Mouse (Mus musculus) right cerebral cortex, adult 2 months (tissue): ENCODE measurements around the gene Slc10a1.
A peak's percentile ranks its signal among the peaks of the same experiment; 100 is the strongest.

Source experiments
- DNase-seq, 2 experiments: peaks; one replicate each; pipeline ENCODE4 v3.0.0; 2021 to 2022; ENCODE audit warnings: low spot score in 2 of 2

The Slc10a1 gene

DNA sequence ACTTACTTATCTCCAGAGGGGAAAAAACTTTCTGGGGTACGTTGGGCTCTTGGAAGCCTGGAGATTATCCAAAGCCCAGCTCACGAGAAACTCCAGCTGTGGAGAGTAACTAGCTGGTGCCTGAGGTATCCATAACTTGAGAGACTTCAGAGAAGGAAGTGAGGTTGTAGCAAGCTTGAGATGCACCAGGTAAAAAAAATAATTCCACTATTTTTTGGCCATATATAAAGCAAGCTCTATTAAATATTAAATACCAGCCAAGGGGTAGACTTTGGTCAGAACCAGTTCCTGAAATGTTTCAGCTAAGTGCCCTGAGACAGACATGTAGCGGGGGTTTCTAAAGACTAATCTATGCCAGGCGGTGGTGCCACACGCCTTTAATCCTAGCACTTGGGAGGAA is at the start of gene Slc10a1:
TSS of gene Slc10a1 (minus strand) at position 101 of the 400 bp plus-strand sequence.
- DNase-seq, result no peak

DNA sequence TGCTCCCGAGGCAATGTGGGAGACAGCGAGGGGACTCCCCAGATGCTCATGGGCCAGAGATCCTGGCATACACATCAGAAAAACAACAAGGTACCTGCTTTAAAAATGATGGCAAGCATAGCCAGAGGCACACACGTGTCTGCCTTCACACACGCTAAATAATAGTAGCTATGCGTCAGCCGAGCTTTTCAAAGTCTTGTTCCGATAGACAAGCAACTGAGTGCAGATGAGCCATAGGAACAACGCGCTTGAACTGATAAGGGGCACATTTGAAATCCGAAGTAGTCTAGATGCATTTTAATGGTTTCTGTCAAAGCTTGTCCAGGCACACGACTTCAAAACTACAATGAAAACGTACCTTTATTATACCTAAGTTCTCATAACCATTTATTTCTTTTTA is 49.1 kb upstream of the Slc10a1 start:
- DNase-seq, result no peak

DNA sequence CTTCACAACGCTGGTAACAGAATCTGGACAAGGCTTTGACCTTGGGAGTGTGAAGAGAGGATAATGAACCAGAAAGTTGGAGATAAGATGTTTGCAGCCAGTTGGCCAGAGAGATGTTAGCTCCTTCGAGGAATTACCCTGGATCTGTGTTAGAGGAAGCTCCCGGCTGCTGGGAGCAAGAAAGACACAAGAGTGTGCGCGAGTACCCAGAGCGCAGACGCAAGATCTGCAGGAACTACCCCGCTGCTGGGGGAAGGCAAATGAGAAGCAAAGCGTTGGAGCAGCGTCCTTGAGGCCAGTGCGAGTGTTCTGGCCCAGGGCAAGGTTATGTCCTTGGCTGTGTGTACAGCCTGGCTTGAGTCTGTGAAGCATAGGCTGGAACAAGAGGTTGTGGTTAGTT is 45.0 kb upstream of the Slc10a1 start:
- DNase-seq, result no peak

DNA sequence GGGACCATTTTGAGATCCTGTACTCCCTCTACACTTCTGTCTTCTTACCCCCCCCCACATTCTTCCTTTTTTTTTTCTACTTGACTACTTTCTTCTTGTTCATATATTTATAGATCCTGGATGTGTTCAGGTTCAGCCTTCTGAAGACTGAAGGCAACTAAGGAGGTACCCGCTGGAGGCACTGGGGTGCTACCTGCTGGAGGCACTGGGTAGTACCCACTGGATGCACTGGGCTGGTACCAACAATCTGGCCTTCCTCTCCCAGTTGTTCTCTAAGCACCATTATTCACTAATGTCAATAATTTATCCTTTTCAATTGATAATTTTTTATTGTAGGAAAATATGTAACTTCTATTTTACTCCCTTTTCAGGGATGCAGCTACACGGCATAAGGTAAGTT is 43.5 kb upstream of the Slc10a1 start:
- no peak for DNase-seq

DNA sequence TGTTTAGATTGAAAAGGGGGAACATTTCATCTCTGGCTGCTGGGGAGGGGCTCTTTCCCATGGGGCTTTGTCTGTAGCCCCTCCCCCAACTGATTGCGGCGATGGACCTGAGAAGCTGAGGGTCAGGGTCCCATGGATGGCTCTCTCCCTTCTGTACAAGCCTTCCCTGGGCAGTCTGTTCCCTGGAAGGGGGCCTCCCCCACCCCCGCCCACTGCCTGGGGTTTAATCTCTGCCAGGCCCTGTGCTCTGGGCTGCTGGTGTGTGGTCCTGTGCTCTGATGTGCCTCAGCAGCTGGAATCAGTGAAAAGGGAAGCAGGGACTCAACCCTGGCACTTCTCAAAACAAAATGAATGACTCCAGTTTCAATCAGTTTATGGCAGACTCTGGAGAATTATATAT is 41.3 kb upstream of the Slc10a1 start:
- no peak for DNase-seq

DNA sequence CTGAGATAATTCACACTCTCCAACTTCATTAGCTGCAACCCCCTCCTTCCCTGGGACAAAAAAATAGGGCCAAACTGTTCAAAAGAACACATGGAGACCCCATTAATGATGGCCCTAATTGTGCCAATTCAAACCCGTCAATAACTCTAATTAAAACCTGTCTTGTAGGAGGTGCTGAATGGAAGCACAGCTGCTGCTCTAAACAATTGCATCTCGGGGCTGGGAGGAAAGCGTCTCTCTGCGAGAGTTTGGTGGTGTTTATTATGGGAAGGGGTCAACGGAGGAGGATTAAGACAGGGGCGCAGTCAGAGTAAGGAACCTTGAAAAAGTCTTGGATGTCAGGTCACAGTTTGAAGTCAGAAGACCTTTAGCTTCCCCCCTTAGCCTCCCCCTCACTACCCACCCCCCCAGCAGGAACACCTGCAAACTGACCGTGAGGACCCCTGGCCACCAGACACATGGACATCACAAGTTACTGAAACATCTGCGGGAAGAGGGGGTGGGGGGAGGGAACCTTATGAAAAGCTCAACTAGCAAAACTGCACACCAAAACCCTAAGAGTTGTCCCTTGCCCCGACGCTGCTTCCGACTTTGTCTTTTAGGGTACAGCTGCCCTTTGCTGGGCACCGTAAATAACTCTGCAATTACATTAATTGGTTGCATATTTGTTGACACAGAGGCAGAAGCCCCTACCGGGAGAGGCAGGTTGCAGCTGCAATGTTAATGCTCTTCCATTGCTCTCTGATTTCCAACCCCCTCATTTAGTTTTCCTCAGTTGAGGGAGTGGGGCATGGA is 34.5 kb upstream of the Slc10a1 start:
- DNase-seq, result no peak

DNA sequence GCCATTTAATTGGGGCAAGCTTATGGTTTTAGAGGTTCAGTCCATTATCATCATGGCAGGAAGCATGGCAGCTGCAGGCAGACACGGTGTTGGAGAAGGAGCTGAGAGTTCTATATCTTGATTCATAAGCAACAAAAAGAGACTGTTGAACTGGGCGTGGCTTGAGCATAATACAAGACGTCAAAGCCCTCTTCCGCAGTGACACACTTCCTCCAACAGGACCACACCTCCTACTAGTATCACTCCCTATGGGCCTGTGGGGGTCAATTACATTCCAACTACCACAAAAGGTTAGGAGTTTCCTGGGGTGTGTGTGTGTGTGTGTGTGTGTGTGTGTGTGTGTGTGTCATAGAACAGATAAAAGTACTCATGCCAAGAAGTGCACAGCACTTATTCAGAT is 32.4 kb upstream of the Slc10a1 start:
- no peak for DNase-seq

DNA sequence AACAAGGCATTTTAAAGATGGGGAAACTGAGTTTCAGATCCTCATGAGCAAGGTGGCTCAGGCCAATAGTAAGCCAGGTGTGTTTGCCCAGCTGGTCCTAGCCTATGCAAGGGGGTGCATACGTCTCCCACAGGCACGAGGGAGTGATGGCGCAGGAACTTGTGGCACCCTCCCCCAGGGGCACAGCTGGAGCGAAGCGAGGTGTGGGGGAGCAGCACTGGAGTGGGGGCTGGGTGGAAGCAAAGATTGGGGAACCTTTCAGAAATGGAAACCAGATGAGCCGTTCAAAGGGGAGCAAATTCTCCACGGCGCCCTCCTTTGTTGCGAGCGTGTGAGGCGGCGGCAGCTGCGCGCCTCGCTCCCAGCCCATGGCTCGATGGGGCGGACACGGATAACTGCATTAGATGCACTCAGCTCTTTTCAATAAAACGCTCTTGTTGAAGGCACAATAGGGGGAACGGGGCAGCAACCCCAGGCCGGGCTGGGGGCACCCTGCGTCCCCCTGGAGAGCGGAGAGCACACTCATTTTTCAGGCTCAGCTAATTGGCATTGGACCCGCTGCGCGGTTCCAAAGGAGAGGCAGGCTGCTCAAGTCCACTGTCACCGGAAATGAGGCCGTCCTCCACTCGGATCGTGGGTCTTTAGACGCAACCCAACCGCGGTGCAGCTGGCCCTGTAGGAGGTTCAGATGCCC is 30.2 kb upstream of the Slc10a1 start:
- DNase-seq, result no peak

DNA sequence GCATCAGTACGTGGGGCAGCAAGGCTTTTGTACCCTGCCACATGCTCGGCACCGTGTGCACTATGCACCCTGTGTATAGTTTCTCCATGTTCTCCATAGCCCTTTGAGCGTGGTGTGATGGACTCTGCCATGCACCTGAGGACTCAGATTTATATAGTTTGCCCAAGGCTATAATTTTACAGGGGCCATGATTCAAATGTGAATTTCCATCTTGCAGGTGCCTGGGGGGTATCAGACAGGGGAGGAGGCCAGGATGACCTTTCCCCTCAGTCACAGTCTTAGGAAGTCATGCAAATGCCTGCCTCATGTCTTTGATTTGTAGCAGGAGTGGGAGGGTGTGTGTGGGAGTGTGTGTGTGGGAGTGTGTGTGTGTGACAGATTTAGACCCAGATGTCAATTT is 29.1 kb upstream of the Slc10a1 start:
- DNase-seq, result no peak

DNA sequence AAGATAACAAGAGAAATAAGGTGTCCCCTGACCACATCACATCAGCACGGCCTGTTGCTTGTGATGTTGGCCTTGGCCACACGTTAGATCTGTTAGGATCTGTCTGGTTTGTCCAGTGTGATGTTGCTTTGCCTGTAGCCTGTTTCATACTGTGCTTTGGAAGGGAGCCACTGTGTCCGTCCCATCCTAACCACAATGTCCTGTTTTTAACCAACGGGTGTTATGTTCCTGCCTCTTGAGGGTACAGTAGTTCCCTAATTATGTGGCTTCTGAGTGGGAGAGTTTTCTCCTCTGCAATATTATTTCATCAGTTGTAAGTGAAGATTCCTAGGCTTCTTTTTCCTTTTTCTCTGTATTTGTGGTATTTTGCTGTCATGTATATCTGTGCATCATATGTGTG is 26.8 kb upstream of the Slc10a1 start:
- no peak for DNase-seq

DNA sequence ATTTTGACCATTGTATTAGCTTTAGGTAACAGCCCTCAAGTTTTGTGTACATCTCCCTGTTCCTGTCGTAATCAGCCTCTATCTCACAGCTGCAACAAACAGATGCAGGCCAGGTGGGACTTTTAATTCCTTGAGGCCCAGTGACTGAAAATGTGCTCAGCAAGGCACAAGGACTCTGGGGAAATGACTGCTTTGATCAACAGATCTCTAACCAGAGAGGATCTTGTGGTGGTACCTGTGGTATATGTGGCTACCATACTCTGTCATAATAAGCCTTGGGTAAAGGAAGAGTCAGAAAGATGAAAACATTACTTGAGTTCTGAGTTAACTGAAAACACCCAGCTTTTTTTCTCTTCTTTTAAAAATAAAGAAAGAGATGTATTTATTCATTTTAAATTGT is 25.3 kb upstream of the Slc10a1 start:
- no peak for DNase-seq

DNA sequence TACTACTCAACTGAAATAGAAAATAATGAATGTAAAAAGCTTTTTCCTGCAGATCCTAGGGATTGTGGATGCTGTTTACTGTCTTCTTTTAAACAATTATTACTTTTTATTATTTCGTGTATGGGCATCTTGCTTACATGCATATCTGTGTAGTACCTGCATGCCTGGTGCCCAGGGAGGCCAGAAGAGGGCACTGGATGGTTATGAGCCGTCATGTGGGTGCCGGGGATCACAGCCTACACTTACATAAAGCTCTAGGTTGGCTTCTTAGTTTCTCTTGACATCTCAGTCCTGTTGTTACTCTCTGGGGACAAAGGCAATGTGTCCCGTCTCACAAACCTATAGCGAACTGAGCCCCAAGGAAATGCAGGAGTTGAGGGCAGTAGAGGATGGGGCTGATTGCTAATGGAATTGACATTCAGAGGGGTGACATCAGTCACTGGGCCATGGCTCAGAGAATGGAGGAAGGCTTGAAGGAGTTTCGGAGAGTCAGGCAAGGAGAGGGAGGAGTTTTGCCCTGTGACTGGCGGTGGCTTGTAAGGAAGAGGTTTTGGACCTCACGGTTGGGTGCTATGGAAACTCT is 24.1 kb upstream of the Slc10a1 start:
- DNase-seq, result no peak

DNA sequence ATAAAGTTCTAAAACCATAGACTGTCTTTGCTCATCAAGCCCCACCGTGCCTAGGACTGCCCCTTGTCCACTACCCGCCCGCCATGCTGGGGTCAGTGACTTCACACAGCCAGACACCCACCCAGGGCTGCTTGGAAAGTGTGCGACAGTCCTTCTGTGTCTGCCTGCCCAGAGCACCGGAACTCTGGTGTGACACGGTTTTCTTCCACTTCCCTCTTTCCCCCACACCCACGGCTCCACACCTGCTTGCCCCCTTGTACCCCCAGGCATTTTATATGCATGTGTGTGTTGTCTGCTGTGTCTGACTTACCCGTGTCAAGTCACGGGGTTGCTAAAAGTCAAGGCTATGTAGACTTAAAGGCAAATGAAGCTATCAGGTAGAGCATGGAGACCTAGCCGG is 23.3 kb upstream of the Slc10a1 start:
- no peak for DNase-seq

DNA sequence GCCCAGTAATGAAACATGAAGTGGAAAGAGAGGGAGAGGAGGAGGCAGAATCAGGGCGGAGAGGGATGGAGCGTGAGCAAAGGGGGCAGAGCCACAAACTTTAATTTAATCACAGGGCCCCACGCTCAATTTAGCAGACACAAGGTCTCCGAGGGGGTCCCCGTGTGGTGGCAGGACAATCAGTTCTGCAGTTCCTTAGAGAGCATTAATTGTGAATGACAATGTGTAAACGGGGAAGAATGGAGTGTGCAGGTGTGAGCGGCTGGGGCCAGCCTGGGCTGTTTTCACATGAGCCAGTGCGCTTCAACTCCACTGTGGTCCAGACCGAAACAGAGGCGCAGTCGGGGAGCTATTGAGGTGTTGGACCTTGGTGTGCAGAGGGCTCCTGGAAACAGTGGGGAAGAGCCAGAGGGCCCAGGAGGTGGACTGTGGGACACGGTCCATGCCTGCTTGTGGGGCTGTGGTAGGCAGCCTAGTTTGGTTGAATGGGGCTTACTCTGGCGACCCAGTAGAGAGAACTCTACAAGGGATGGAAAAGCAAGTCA is 22.5 kb upstream of the Slc10a1 start:
- no peak for DNase-seq

DNA sequence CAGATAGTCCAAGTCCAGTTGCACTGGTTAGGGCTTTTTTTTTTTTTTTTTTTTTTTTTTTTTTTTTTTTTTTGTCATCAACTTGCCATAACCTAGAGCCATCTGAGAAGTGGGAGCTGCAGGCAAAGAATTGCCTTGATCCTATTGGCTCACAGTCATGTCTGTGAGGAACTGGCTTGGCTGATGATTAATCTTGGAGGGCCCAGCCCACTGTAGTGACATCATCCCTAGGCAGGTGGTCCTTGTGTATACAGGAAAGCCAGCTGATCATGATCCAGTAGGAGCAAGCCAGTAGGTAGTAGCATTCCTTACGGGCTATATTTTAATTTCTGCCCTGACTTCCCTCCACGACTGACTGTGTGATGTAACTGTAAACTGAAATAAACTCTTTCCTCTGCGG is 19.8 kb upstream of the Slc10a1 start:
- no peak for DNase-seq

DNA sequence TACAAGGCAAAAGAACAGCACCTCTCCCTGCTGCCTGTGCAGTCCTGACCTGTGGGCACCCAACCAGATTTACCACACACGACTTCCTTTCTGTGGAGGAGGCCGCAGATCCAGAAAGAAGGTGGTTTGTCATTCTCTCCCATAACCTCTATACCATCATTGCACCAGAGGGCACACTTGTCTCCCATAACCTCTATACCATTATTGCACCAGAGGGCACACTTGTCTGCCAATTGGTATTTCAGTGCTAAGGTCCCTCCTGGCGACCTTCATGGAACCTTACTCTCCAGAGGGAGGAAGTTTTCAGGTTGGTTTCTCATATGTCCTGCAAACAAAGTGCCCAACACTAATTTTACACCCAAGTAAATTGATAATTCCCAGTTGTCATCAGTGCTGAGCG is 18.1 kb upstream of the Slc10a1 start:
- DNase-seq, result no peak

DNA sequence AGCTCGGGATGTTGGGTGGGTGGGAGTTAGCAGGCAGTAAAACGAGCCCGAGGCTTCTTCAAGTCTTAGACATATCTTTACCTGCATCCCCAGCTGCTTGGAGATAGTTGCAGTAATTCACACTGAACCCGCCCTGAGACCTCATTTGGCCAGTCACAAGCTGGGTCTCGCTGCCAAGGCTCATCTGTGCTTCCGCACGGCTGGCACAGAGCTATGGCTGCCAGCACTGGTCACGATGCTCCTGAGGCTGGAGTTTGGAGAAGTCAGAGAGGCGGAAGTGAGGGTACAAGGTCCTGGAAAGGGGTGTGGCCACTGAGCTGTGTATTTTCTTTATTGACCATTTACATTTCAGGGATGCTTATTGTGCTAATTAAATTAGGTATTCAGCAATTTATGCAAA is 15.2 kb upstream of the Slc10a1 start:
- no peak for DNase-seq

DNA sequence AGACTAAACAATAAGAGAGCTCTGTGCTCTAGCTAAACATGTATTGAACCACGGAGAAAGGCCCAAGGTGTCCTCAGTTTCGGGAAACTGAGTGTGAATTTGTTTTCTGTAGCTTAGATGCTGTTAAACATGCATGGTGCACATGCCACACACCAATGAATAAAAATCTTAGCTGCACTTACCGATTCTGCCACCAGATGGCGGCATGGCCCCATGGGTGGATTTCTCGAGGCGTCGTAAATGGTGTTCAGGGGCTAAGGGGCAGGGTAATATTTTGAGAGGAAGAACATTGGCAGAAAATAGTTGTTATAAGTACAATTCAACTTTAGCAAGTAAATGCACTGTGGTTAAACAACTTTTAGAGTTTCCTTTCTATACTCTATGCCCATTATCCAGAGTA is 13.8 kb upstream of the Slc10a1 start:
- DNase-seq, result peak; percentile 87 to 90

DNA sequence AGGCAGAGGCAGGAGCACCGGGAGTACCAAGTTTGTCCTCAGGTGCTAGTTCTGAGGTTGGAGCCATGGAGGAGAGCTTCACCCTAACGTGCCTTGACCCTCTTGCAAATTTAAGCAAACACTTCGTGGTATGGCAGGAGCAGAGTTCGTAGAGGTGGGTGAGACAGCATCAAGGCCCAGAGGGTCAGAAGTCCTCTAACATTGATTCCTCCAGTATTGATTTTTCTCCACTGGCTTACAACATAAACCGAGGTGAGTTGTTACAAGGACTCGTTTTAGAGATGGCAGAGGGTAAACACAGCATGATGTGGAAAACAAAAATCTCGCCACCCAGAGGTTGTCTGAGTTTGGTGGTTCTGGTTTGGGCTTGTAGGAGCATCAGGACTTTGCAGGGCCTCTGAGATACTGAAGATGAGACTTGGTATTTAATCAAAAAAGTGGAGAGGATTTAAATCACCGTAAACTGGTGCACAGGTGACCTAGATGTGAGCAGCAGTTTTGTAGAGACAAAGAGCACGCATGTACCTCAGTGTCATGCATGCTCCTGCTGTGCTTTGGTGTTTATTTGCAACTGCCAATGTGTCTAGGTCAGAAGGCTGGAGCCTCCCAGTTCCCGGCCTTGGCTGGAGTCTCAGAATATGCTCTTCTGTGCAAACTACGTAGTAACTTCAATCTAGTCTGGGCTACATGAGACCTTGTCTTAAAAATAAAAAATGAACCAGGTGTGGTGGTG is 7.6 kb upstream of the Slc10a1 start:
- DNase-seq, result no peak

DNA sequence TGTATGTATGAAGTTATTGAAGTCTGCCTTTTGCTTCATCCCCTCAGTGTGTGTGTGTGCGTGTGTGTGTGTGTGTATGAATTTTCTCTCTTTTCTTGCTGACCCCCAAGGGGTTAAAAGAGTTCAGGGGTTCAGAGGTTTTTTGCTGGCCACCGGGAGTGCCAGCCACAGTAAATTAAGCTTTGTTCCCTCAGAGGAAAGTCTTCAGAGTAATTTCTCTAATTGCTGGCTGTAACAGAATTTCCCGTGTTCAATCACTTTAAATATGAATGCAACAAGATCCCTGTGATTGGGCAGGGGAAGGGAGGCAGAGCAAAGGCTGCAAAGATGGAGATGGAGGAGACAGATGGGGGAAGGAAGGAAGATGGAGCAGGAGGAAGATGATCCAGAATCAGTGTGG is 3.3 kb upstream of the Slc10a1 start:
- no peak for DNase-seq

DNA sequence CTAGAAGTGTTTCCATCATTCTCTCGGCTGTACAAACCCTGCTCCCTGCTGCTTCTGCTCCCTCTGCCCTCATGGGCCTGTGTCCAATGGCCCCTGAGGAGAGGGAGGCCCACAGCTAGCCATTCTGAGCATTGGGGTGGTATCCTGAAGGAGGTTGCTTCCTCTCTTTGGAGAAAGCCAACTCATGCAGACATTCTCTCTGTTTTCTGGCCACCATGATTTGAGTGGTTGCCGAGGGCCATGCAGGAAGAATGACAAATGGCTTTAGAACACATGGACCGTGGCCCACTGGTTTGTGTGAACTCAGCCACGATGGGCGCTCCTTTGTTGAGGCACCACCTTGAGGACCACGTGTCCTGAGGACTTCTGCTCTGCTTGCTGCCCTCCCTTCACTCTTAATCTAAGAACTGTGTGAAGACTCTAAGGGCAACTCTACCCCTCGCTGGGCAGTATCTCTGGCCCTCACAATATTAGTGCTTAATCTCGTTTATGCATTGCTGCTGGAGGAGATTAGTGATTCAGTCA is 1.7 kb upstream of the Slc10a1 start:
- no peak for DNase-seq

DNA sequence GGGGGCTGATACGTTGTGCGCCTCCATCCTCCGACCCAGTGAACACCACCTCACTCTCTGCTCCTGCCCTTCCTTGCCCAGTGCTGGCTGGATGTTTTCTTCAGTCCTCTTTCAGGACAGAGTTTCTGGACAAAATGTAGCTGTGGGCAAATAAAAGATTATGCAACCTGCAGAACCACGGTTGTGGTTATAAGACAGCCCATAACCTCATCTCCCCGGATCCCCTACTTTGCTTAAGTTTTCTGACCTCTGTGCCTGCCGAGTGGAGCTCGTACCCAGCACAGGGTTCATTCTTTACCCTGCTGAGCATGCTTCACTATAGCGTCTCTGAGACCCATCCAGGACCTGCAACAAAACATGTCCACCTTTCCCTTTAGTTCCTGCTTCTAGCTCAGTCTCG is 587 bp downstream of the Slc10a1 start:
- no peak for DNase-seq
